ENCODE assay signal across 9 mouse cellular contexts in genomic region chr12:73205710-73206649, GRCm38 (mm10).
DNase-seq lines count a peak whose midpoint lies in the region; ATAC-seq lines count a peak whose summit lies in the region.
"Had no signal": no experiment of that assay in that cellular context is flagged by ENCODE, and none has a peak within 500 bp of the region (broad histone marks: within the 10 kb centered on the region; RNA-seq: fewer than 3 reads in every experiment).

No protein-coding gene starts in this region.

- no peaks in the 10 kb centered on the region for H3K36me3 ChIP-seq in embryonic facial prominence, embryonic 13.5 days
- H3K36me3 ChIP-seq: neural tube, embryonic 12.5 days had no signal

- peaks cover 19% of the 10 kb centered on the region for H3K4me1 ChIP-seq in embryonic facial prominence, embryonic 13.5 days
- H3K4me1 ChIP-seq: neural tube, embryonic 12.5 days had no signal

- DNase-seq in adipocyte (ENCODE audit: low spot score), result peak; percentile 41
- DNase-seq in kidney, adult 18-20 months, result peak; percentile 55
- DNase-seq in lung, postnatal 14 days, result peak; percentile 74
- DNase-seq in natural killer cell, adult 2 months (ENCODE audit: low spot score in 2 of 2), result no peak
- DNase-seq in spleen, postnatal 4 days (ENCODE audit: low spot score in 2 of 2), result no peak
- no peak for DNase-seq in cerebellum, postnatal 36 days

- H3K4me3 ChIP-seq in embryonic facial prominence, embryonic 13.5 days, result no peak overlapping the region
- H3K4me3 ChIP-seq: neural tube, embryonic 12.5 days had no signal

- WGBS in embryonic facial prominence, embryonic 13.5 days, result 48% methylated on average over 11 of the region's 11 CpGs

- peak overlapping the region; percentile 41 for H3K27ac ChIP-seq in embryonic facial prominence, embryonic 13.5 days
- H3K27ac ChIP-seq: neural tube, embryonic 12.5 days had no signal

- no peaks in the 10 kb centered on the region for H3K27me3 ChIP-seq in embryonic facial prominence, embryonic 13.5 days
- H3K27me3 ChIP-seq: neural tube, embryonic 12.5 days had no signal

- ATAC-seq in embryonic facial prominence, embryonic 13.5 days (ENCODE audit: insufficient number of reproducible peaks, insufficient read depth, low FRiP score, low TSS enrichment, low read depth), result no peak
- no peak for ATAC-seq in erythroid progenitor cell, adult 5-6 weeks (replicated peaks; ENCODE audit: low FRiP score, poor library complexity, severe bottlenecking)

- no peaks in the 10 kb centered on the region for H3K9me3 ChIP-seq in embryonic facial prominence, embryonic 13.5 days
- H3K9me3 ChIP-seq: neural tube, embryonic 12.5 days had no signal

- H3K9ac ChIP-seq in embryonic facial prominence, embryonic 13.5 days, result no peak overlapping the region
- H3K9ac ChIP-seq: neural tube, embryonic 12.5 days had no signal

- H3K4me2 ChIP-seq in embryonic facial prominence, embryonic 13.5 days, result no peak overlapping the region
- H3K4me2 ChIP-seq: neural tube, embryonic 12.5 days had no signal

Comparison
In these comparisons a context has a peak if more than half of its experiments do, and no peak if none do; other contexts are left out.
1. DNase-seq: peak in adipocyte (single experiment), kidney, adult 18-20 months (single experiment) and lung, postnatal 14 days (single experiment); none in natural killer cell, adult 2 months (0 of 2), spleen, postnatal 4 days (0 of 2) and cerebellum, postnatal 36 days (0 of 2).